In the genomic region with DNA sequence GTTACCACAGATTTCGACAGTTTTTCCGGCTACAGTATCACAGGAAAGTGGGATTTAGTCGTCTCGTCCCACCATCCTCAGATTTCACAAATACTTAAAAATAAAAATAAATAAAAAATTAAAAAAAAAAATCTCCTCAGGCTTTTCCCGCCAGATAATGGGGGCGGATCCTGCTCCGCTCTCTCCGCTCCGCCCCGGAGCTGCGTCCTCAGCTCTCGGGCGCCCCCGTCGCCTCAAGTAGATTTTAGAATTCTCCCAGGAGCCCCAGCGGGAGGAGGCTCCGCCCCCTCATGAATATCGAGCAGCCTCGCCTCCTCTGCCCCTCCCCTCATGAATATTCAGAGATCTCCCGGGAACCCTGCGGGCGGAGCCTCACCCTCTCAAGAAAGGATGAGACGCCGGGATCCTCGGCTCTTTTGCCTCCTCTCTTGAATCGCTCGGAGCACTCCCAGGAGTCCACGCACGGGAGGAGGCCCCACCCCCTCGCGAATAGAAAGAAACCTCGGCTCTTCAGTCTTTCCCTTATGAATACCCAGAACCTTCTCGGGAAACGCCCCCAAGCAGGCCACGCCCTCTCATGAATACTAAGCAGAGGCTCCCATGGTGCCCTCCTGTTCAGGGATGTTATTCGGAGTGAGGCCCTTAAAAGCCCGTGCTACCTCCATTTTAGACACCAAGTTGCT, we compare ENCODE assay signal across 8 mouse cellular contexts. TPM values are rescaled to one million over a fixed set of nuclear protein-coding genes. Genes with fewer than 3 reads are reported as not detected.
DNase-seq lines count a peak whose midpoint lies in the region; ATAC-seq lines count a peak whose summit lies in the region.

A gene (minus strand): TSS at position 237 of the 683 bp plus-strand sequence.

- no peaks in the 10 kb centered on the region for H3K4me1 ChIP-seq in forebrain, embryonic 14.5 days (ENCODE audit: control insufficient read depth, insufficient read depth, low read length)
- 0 out of 2 replicates have a peak, but pooled peaks cover 5% of the 10 kb centered on the region for H3K4me1 ChIP-seq in neural tube, embryonic 15.5 days

- H3K27me3 ChIP-seq in forebrain, embryonic 14.5 days (replicated peaks; ENCODE audit: control insufficient read depth, insufficient read depth, low read length), result no peaks in the 10 kb centered on the region
- H3K27me3 ChIP-seq in neural tube, embryonic 15.5 days (replicated peaks), result no peaks in the 10 kb centered on the region

- no peaks in the 10 kb centered on the region for H3K9me3 ChIP-seq in forebrain, embryonic 14.5 days (replicated peaks; ENCODE audit: control insufficient read depth, low read length)
- no peaks in the 10 kb centered on the region for H3K9me3 ChIP-seq in neural tube, embryonic 15.5 days (replicated peaks)

- peak within 1 kb of the TSS; percentile 52 for H3K4me2 ChIP-seq in forebrain, embryonic 14.5 days (ENCODE audit: low read length)
- H3K4me2 ChIP-seq in neural tube, embryonic 15.5 days, result peak within 1 kb of the TSS; percentile 67

- H3K27ac ChIP-seq in forebrain, embryonic 14.5 days (ENCODE audit: low read depth, low read length), result peak within 1 kb of the TSS; percentile 68
- peak within 1 kb of the TSS; percentile 93 for H3K27ac ChIP-seq in neural tube, embryonic 15.5 days (replicated peaks)

- intact Hi-C loops in heart, postnatal 14 days (cut with DNase I), result loop anchor here (1.0 kb wide), 1 partner anchor 91 kb away; no protein-coding TSS in a partner anchor

- ATAC-seq in forebrain, embryonic 14.5 days, result peak; percentile 97
- ATAC-seq in neural tube, embryonic 15.5 days (ENCODE audit: low FRiP score), result peak; percentile 96

- peak within 1 kb of the TSS; percentile 58 for H3K9ac ChIP-seq in forebrain, embryonic 14.5 days (ENCODE audit: low read length)
- peak within 1 kb of the TSS; percentile 53 for H3K9ac ChIP-seq in neural tube, embryonic 15.5 days (replicated peaks)

- DNase-seq in ES-CJ7 (ENCODE audit: low read depth, low spot score), result peak; percentile 99
- peak; percentile 98 for DNase-seq in cerebellum, adult 11 months
- DNase-seq in forebrain, embryonic 14.5 days (ENCODE audit: low spot score), result peak; percentile 99
- DNase-seq in heart, postnatal 14 days, result peak; percentile 96 to 97
- peak; percentile 98 for DNase-seq in layer of hippocampus, adult 11-12 months (ENCODE audit: low spot score)
- peak; percentile 97 to 98 for DNase-seq in lung, adult 18-20 months
- DNase-seq in testis, postnatal 14 days (ENCODE audit: low spot score), result peak; percentile 98

- under 1% methylated on average over 37 of the region's 37 CpGs for WGBS in forebrain, embryonic 14.5 days
- under 1% methylated on average over 37 of the region's 37 CpGs for WGBS in neural tube, embryonic 15.5 days

- peak within 1 kb of the TSS; percentile 55 for H3K4me3 ChIP-seq in forebrain, embryonic 14.5 days (ENCODE audit: low read depth, low read length)
- H3K4me3 ChIP-seq in neural tube, embryonic 15.5 days (replicated peaks), result peak within 1 kb of the TSS; percentile 70

- no peaks in the 10 kb centered on the region for H3K36me3 ChIP-seq in forebrain, embryonic 14.5 days (ENCODE audit: control insufficient read depth, insufficient read depth, low read length)
- H3K36me3 ChIP-seq in neural tube, embryonic 15.5 days, result no peaks in the 10 kb centered on the region

RNA-seq across cellular contexts. Expression of the gene that starts here (rescaled TPM):
- polyA plus RNA-seq in forebrain, embryonic 14.5 days (2014; fragmentation: Nextera tagmentation; extraction: Ambion mirVana), result 0.40 and 0.65 TPM in 2 replicates
- total RNA-seq in heart, postnatal 14 days (2021), result under 1 TPM; 0.17 to 0.37 TPM
- 0.49 and 0.69 TPM in 2 replicates for polyA plus RNA-seq in neural tube, embryonic 15.5 days (2015; fragmentation: Nextera tagmentation; extraction: Ambion mirVana)

Comparison
In these comparisons a context has a peak if more than half of its experiments do, and no peak if none do; other contexts are left out.
1. Peak in every context shown above with its lines: DNase-seq, ATAC-seq, H3K4me3 ChIP-seq and H3K27ac ChIP-seq.
2. Peak in DNase-seq, ATAC-seq, H3K4me3 ChIP-seq, H3K27ac ChIP-seq, H3K9ac ChIP-seq and H3K4me2 ChIP-seq in forebrain, embryonic 14.5 days; RNA of the gene not detected or under 1 TPM.
3. Peak in DNase-seq in heart, postnatal 14 days; RNA of the gene not detected or under 1 TPM.
4. Peak in ATAC-seq, H3K4me3 ChIP-seq, H3K27ac ChIP-seq, H3K9ac ChIP-seq and H3K4me2 ChIP-seq in neural tube, embryonic 15.5 days; RNA of the gene not detected or under 1 TPM.